Mouse (Mus musculus) CH12.LX (cell line): ENCODE data around the gene Trub1.

Source experiments
- CTCF ChIP-seq, 2 experiments: IDR thresholded peaks in 1 of 2; conservative IDR thresholded peaks in 1 of 2; 2 replicates each; pipeline ENCODE4 v1.5.1; 2011 to 2012; ENCODE audit warnings: low read depth in 2 of 2, low read length in 2 of 2, improper control_type of control experiment in 1 of 2, inconsistent platforms in 1 of 2, mild to moderate bottlenecking in 1 of 2, moderate library complexity in 1 of 2
- POLR2A ChIP-seq: IDR thresholded peaks from 2 replicates; pipeline ENCODE4 v1.6.1; 2011; ENCODE audit warnings: low read depth, mild to moderate bottlenecking, improper control_type of control experiment, low read length
- UBTF ChIP-seq: IDR thresholded peaks from 2 replicates; pipeline ENCODE4 v1.6.1; 2012; ENCODE audit warnings: low read depth, mild to moderate bottlenecking, inconsistent platforms, low read length, improper control_type of control experiment, moderate library complexity

GRCm38 (mm10) chr19:57426841-57427240 is 25.9 kb upstream of the Trub1 start:
- no peak for TF ChIP-seq POLR2A
- no peak for TF ChIP-seq CTCF (conservative IDR thresholded peaks at IDR 0.05 in 1 of 2, IDR thresholded peaks at IDR 0.05 in 1 of 2; ENCODE audit: low read depth in 2 of 2, low read length in 2 of 2)
- no peak for TF ChIP-seq UBTF
